Mouse (Mus musculus): Measurements from ENCODE around the gene Macrod1. TPM values are rescaled to one million over a fixed set of nuclear protein-coding genes. Genes with fewer than 3 reads are reported as not detected.
A peak's percentile ranks its signal among the peaks of the same experiment; 100 is the strongest.

The Macrod1 gene
- polyA plus RNA-seq, 1 experiment from 2014 or later = 11.0 TPM

GRCm38 (mm10) chr19:7142207-7142915 lies 85.8 kb downstream of the Macrod1 start:
- peak; percentile 30 for ATAC-seq (ENCODE audit: insufficient read depth)
- DNase-seq = peak; percentile 75
- peaks cover 10% of the 10 kb centered on the region for H3K4me1 ChIP-seq (ENCODE audit: insufficient read depth)

GRCm38 (mm10) chr19:7143854-7144253 lies 87.2 kb downstream of the Macrod1 start:
- peak; percentile 63 for ATAC-seq (ENCODE audit: insufficient read depth)
- Histone ChIP-seq H3K9ac (peak overlapping the region; percentile 42), H3K27ac (ENCODE audit: low read depth) (no peak overlapping the region)

More at GRCm38 (mm10) chr19:7142207-7142915, 85.8 kb downstream of the Macrod1 start:
- H3K4me3 ChIP-seq (ENCODE audit: low read depth, low read length) = no peak overlapping the region
- H3K27me3 ChIP-seq (ENCODE audit: insufficient read depth, low read length) = peaks cover 18% of the 10 kb centered on the region
- H3K36me3 ChIP-seq (ENCODE audit: insufficient read depth) = no peaks in the 10 kb centered on the region
- H3K9me3 ChIP-seq (ENCODE audit: low read depth, low read length) = no peaks in the 10 kb centered on the region
- no peak overlapping the region for H3K9ac ChIP-seq
- TF ChIP-seq CTCF (IDR thresholded peaks at IDR 0.05; ENCODE audit: low read depth) = no peak
- H3K4me2 ChIP-seq = no peak overlapping the region
- 27% methylated on average over 5 of the region's 5 CpGs for WGBS
- H3K27ac ChIP-seq (ENCODE audit: low read depth) = no peak overlapping the region

GRCm38 (mm10) chr19:7144458-7144857 lies 87.8 kb downstream of the Macrod1 start:
- Histone ChIP-seq H3K36me3 (ENCODE audit: insufficient read depth) (no peaks in the 10 kb centered on the region), H3K4me2 (peak overlapping the region; percentile 70), H3K9me3 (ENCODE audit: low read depth, low read length) (no peaks in the 10 kb centered on the region), H3K4me1 (ENCODE audit: insufficient read depth) (peaks cover 16% of the 10 kb centered on the region), H3K9ac (no peak overlapping the region), H3K27ac (ENCODE audit: low read depth) (no peak overlapping the region), H3K27me3 (ENCODE audit: insufficient read depth, low read length) (peaks cover 14% of the 10 kb centered on the region; the same call in 1 of the 2 replicates), H3K4me3 (ENCODE audit: low read depth, low read length) (no peak overlapping the region)
- WGBS = 79% methylated on average over 3 of the region's 3 CpGs
- ATAC-seq (ENCODE audit: insufficient read depth) = no peak
- DNase-seq = no peak
- TF ChIP-seq CTCF (IDR thresholded peaks at IDR 0.05; ENCODE audit: low read depth) = no peak

More at GRCm38 (mm10) chr19:7143854-7144253, 87.2 kb downstream of the Macrod1 start:
- Histone ChIP-seq H3K36me3 (ENCODE audit: insufficient read depth) (no peaks in the 10 kb centered on the region), H3K27me3 (ENCODE audit: insufficient read depth, low read length) (peaks cover 14% of the 10 kb centered on the region; the same call in 1 of the 2 replicates), H3K4me2 (peak overlapping the region; percentile 70), H3K4me3 (ENCODE audit: low read depth, low read length) (peak overlapping the region; percentile 30), H3K4me1 (ENCODE audit: insufficient read depth) (peaks cover 16% of the 10 kb centered on the region), H3K9me3 (ENCODE audit: low read depth, low read length) (no peaks in the 10 kb centered on the region)
- WGBS = under 1% methylated on average over 20 of the region's 20 CpGs
- DNase-seq = peak; percentile 88
- no peak for TF ChIP-seq CTCF (IDR thresholded peaks at IDR 0.05; ENCODE audit: low read depth)

- no peaks in the 10 kb centered on the region for H3K36me3 ChIP-seq (ENCODE audit: insufficient read depth)
- H3K27ac ChIP-seq (ENCODE audit: low read depth) = no peak overlapping the region
- ATAC-seq (ENCODE audit: insufficient read depth) (no peak), DNase-seq (no peak)
- H3K9me3 ChIP-seq (ENCODE audit: low read depth, low read length) = no peaks in the 10 kb centered on the region
- 70% methylated on average over 13 of the region's 13 CpGs for WGBS
- H3K4me1 ChIP-seq (ENCODE audit: insufficient read depth) = peaks cover 16% of the 10 kb centered on the region
- TF ChIP-seq CTCF (IDR thresholded peaks at IDR 0.05; ENCODE audit: low read depth) = no peak
- no peak overlapping the region for H3K4me3 ChIP-seq (ENCODE audit: low read depth, low read length)
- H3K27me3 ChIP-seq (ENCODE audit: insufficient read depth, low read length) = peaks cover 14% of the 10 kb centered on the region; the same call in 1 of the 2 replicates
- no peak overlapping the region for H3K4me2 ChIP-seq
- H3K9ac ChIP-seq = no peak overlapping the region
These were observed 89.8 kb downstream of the Macrod1 start for GRCm38 (mm10) chr19:7146376-7146775.

GRCm38 (mm10) chr19:7148096-7148495 lies 91.5 kb downstream of the Macrod1 start:
- 39% methylated on average over 4 of the region's 4 CpGs for WGBS
- Histone ChIP-seq H3K27me3 (ENCODE audit: insufficient read depth, low read length) (peaks cover 14% of the 10 kb centered on the region; the same call in 1 of the 2 replicates), H3K4me1 (ENCODE audit: insufficient read depth) (peaks cover 16% of the 10 kb centered on the region), H3K4me2 (no peak overlapping the region), H3K36me3 (ENCODE audit: insufficient read depth) (no peaks in the 10 kb centered on the region), H3K9ac (no peak overlapping the region), H3K9me3 (ENCODE audit: low read depth, low read length) (no peaks in the 10 kb centered on the region), H3K27ac (ENCODE audit: low read depth) (no peak overlapping the region), H3K4me3 (ENCODE audit: low read depth, low read length) (no peak overlapping the region)
- no peak for ATAC-seq (ENCODE audit: insufficient read depth)
- DNase-seq = no peak
- no peak for TF ChIP-seq CTCF (IDR thresholded peaks at IDR 0.05; ENCODE audit: low read depth)

GRCm38 (mm10) chr19:7148541-7149085 lies 92.0 kb downstream of the Macrod1 start:
- Histone ChIP-seq H3K9me3 (ENCODE audit: low read depth, low read length) (no peaks in the 10 kb centered on the region), H3K4me3 (ENCODE audit: low read depth, low read length) (no peak overlapping the region), H3K4me1 (ENCODE audit: insufficient read depth) (peaks cover 12% of the 10 kb centered on the region), H3K36me3 (ENCODE audit: insufficient read depth) (no peaks in the 10 kb centered on the region), H3K27ac (ENCODE audit: low read depth) (no peak overlapping the region), H3K4me2 (no peak overlapping the region), H3K9ac (no peak overlapping the region), H3K27me3 (ENCODE audit: insufficient read depth, low read length) (peaks cover 9% of the 10 kb centered on the region; the same call in 1 of the 2 replicates)
- ATAC-seq (ENCODE audit: insufficient read depth) (no peak), DNase-seq (no peak)
- TF ChIP-seq CTCF (IDR thresholded peaks at IDR 0.05; ENCODE audit: low read depth) = no peak
- 64% methylated on average over 8 of the region's 8 CpGs for WGBS

GRCm38 (mm10) chr19:7149158-7149685 lies 92.6 kb downstream of the Macrod1 start:
- Histone ChIP-seq H3K36me3 (ENCODE audit: insufficient read depth) (no peaks in the 10 kb centered on the region), H3K9me3 (ENCODE audit: low read depth, low read length) (no peaks in the 10 kb centered on the region), H3K9ac (no peak overlapping the region), H3K27ac (ENCODE audit: low read depth) (no peak overlapping the region), H3K4me1 (ENCODE audit: insufficient read depth) (peaks cover 6% of the 10 kb centered on the region), H3K4me2 (no peak overlapping the region), H3K27me3 (ENCODE audit: insufficient read depth, low read length) (peaks cover 8% of the 10 kb centered on the region; the same call in 1 of the 2 replicates), H3K4me3 (ENCODE audit: low read depth, low read length) (no peak overlapping the region)
- TF ChIP-seq CTCF (IDR thresholded peaks at IDR 0.05; ENCODE audit: low read depth) = no peak
- WGBS = 74% methylated on average over 7 of the region's 7 CpGs
- DNase-seq (no peak), ATAC-seq (ENCODE audit: insufficient read depth) (no peak)
